Mouse (Mus musculus) kidney, embryonic 16.5 days (tissue): ENCODE measurements around the gene Hes2. TPM values are rescaled to one million over a fixed set of nuclear protein-coding genes. Genes with fewer than 3 reads are reported as not detected.

Experiments used
- ATAC-seq: fragments of 200-750 bp; cut with Nextera tagmentation; 2 replicates; pipeline ENCODE4 v1.8.0; 2017; ENCODE audit warnings: moderate TSS enrichment; ENCODE audit not compliant: low FRiP score, low TSS enrichment
- H3K27ac ChIP-seq: fragments of 300-500 bp; sonication (generic); 2 replicates; pipeline ENCODE4 v1.5.1; 2014; ENCODE audit warnings: low read length
- H3K27me3 ChIP-seq: fragments of 300-500 bp; sonication (generic); 2 replicates; pipeline ENCODE4 v1.6.1; 2014; ENCODE audit warnings: low read length, control low read depth, mixed read lengths; ENCODE audit not compliant: insufficient read depth
- H3K36me3 ChIP-seq: fragments of 300-500 bp; sonication (generic); 2 replicates; pipeline ENCODE4 v1.6.1; 2014; ENCODE audit warnings: low read length, control low read depth, mixed read lengths; ENCODE audit not compliant: insufficient read depth
- H3K4me1 ChIP-seq: fragments of 300-500 bp; sonication (generic); 2 replicates; pipeline ENCODE4 v1.6.1; 2014; ENCODE audit warnings: low read length, control low read depth, mixed read lengths; ENCODE audit not compliant: insufficient read depth
- H3K4me2 ChIP-seq: fragments of 300-500 bp; sonication (generic); replicated peaks from 2 replicates; pipeline ENCODE4 v1.6.1; 2014; ENCODE audit warnings: low read depth, low read length
- H3K4me3 ChIP-seq: fragments of 300-500 bp; sonication (generic); 2 replicates; pipeline ENCODE4 v1.5.1; 2014; ENCODE audit warnings: mild to moderate bottlenecking, low read length
- H3K9ac ChIP-seq: fragments of 300-500 bp; sonication (generic); replicated peaks from 2 replicates; pipeline ENCODE4 v1.6.1; 2014; ENCODE audit warnings: low read length
- H3K9me3 ChIP-seq: fragments of 300-500 bp; sonication (generic); 2 replicates; pipeline ENCODE4 v1.6.1; 2016; ENCODE audit warnings: low read length, control low read depth
- WGBS: fragments of 180-500 bp; shearing (Covaris S2); extraction: QIAGEN DNeasy Blood & Tissue Kit; methylation state at CpG from one replicate; pipeline ENCODE4 v1.1.7; 2014; 5-methylcytosine and 5-hydroxymethylcytosine counted together
- polyA plus RNA-seq: library from polyadenylated mRNA; unstranded; fragments of >200 nt; fragmentation: Nextera tagmentation; extraction: Ambion mirVana; gene quantifications from 2 replicates; pipeline ENCODE4 v1.2.1, GENCODE M21; 2015

Gene Hes2
- polyA plus RNA-seq, 1 experiment from 2014 or later = 0.14 TPM

DNA sequence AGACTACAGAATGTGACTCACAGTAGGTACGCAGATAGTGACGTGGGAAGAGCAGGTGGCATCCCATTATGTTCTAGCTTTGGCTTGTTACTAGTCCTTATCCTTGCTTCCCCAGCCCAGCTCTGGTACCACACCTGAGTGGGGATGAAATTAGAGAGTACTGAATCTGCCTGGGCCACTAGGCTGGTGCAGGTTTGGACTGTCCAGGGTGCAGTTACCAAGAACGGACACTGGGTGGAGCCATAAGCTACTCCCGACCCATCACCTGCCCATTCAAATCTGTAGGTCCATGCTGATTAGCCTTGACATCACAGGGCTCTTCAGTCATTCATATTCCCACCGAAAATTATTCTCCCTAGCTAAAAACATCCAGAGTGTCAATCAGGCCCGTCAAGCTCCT lies 18.2 kb upstream of the Hes2 start:
- Histone ChIP-seq H3K4me1 (peaks cover 14% of the 10 kb centered on the region), H3K9ac (no peak overlapping the region), H3K9me3 (no peaks in the 10 kb centered on the region), H3K27me3 (0 out of 2 replicates have a peak, but pooled peaks cover 3% of the 10 kb centered on the region), H3K4me2 (no peak overlapping the region), H3K36me3 (no peaks in the 10 kb centered on the region), H3K4me3 (no peak overlapping the region), H3K27ac (no peak overlapping the region)
- WGBS = 30% methylated on average over 6 of the region's 6 CpGs
- no peak for ATAC-seq

DNA sequence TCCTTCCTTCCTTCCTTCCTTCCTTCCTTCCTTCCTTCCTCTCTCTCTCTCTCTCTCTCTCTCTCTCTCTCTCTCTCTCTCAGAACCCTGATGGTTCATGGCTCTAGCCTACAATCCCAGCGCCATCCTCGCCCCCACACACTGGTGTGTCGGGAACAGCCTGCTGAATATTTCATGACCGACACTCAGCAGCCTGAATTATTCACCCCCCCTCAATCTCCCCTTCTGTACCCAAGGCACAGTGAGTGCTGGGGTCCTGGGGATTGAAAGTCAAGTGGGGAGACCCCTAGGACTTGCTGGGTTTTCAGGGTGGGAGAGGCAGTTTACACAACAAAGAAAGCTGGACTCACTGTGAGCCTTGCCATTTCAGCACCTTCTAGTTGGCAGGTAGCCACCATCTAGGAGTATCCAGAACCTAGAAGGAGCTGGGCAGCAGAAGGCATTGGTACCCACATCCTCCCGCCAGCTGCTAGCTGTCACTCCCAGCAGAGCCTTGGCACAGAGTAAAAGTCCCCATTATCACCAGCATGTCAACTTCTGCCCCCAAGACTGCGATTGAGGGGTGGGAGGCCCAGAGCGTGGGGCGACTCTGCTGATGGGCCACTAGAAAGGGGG lies 17.0 kb upstream of the Hes2 start:
- no peak overlapping the region for H3K9ac ChIP-seq
- H3K36me3 ChIP-seq = no peaks in the 10 kb centered on the region
- no peak overlapping the region for H3K27ac ChIP-seq
- H3K9me3 ChIP-seq = no peaks in the 10 kb centered on the region
- H3K27me3 ChIP-seq = 0 out of 2 replicates have a peak, but pooled peaks cover 3% of the 10 kb centered on the region
- no peak overlapping the region for H3K4me3 ChIP-seq
- 67% methylated on average over 8 of the region's 8 CpGs for WGBS
- ATAC-seq = no peak
- no peak overlapping the region for H3K4me2 ChIP-seq
- peaks cover 26% of the 10 kb centered on the region for H3K4me1 ChIP-seq

DNA sequence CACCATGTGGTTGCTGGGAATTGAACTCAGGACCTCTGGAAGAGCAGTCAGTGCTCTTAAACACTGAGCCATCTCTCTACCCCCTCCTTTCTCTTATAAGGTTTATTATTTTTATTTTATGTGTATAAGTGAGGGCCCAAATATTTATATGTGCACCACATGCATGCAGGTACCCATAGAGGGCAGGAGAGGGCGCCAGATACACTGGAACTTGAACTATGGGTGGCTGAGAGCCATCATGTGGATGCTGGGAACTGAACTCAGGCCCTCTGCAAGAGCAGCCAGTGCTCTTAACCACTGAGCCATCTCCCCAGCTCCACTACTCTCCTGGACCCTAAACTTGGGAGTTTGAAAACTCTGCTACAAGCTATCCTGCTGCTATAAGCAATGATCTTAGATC lies 15.0 kb upstream of the Hes2 start:
- H3K27ac ChIP-seq = no peak overlapping the region
- H3K4me3 ChIP-seq = no peak overlapping the region
- H3K4me1 ChIP-seq = peaks cover 30% of the 10 kb centered on the region
- no peaks in the 10 kb centered on the region for H3K9me3 ChIP-seq
- ATAC-seq = no peak
- H3K9ac ChIP-seq = no peak overlapping the region
- WGBS = 56% methylated on average over 1 of the region's 1 CpGs
- H3K27me3 ChIP-seq = 0 out of 2 replicates have a peak, but pooled peaks cover 3% of the 10 kb centered on the region
- H3K4me2 ChIP-seq = no peak overlapping the region
- no peaks in the 10 kb centered on the region for H3K36me3 ChIP-seq

DNA sequence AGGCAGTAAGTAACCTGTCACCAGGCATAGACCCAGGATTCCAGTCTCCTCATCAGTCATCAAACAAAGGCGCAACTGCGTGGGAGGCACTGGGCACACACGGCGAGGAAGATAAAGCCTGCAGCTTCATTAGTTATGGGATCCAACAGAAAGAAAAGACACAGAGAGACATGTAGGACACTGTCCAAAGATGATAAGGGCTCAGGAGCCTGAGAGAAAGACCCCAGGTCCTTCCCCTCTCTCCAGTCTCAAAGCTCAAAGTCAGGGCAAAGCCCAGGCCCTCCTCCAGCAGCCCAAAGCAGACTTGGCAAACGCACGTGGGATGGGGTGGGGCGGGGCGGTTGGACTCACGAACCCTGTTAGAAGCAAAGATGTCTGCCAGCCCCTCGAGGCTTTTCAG lies 13.2 kb upstream of the Hes2 start:
- H3K36me3 ChIP-seq = no peaks in the 10 kb centered on the region
- ATAC-seq = no peak
- H3K9ac ChIP-seq = no peak overlapping the region
- no peak overlapping the region for H3K4me2 ChIP-seq
- peaks cover 25% of the 10 kb centered on the region for H3K4me1 ChIP-seq
- H3K4me3 ChIP-seq = no peak overlapping the region
- H3K9me3 ChIP-seq = no peaks in the 10 kb centered on the region
- WGBS = 29% methylated on average over 10 of the region's 10 CpGs
- peak overlapping the region; percentile 86 for H3K27ac ChIP-seq
- peaks cover 10% of the 10 kb centered on the region; the same call in 1 of the 2 replicates for H3K27me3 ChIP-seq

DNA sequence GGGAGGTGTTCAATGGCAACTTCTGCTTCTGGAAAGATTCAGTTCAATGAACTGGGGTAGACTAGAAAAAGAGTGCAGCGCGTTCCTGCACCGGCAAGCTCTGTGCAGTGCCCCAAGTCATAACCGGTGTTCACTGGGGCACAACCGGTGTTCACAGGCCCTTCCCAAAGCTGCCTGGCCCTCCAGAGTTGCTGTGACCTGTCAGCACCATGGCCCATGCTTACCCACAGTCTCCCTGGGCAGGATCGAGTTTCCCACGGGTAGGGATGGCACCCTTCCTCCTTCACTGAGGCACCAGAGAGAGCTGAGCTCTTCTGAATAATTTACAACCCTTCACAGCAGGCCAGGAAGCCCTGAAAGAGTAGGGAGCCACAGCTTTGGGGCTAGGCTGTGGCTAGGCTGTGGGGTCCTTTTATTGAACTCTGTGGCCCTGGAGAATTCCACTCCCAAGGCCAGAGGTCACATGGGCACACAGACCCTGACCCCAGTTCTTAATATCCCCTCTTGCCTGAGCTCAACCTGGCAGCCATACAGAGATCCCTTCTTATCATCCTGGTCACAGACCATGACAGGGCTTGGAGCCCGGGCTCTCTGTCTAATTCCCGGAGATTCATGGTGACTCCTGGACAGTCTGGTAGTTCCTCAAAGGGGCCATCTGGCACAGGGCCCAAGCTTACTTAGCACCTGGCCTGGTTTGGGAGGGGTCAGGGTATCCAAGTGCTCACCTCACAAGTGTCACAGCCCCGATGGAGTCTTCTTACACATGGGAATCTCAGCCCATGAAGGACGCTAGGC lies 12.4 kb upstream of the Hes2 start:
- peak overlapping the region; percentile 86 for H3K27ac ChIP-seq

DNA sequence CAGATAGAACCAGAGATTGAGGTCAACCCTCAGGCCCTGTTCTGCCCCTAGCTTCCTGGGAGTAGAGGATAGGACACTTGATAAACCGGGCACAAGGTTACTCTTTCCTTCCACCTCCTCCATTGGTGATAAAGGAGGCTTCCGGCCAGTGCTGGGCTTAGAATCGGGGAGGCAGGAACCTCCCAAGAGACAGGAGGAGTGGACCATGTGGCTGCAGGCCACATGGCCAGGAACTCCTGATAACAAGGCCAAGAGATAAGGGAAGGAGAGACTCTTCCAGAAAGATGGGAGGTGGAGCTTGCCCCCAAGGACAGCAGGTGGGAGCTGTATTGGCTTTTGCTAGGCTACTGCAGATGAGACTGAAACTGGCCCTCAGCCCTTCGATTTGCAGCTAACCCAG lies 8.1 kb upstream of the Hes2 start:
- no peaks in the 10 kb centered on the region for H3K9me3 ChIP-seq
- no peak overlapping the region for H3K4me3 ChIP-seq
- no peak overlapping the region for H3K9ac ChIP-seq
- no peak overlapping the region for H3K4me2 ChIP-seq
- no peak overlapping the region for H3K27ac ChIP-seq
- peaks cover 28% of the 10 kb centered on the region for H3K4me1 ChIP-seq
- WGBS = 70% methylated on average over 4 of the region's 4 CpGs
- peaks cover 31% of the 10 kb centered on the region for H3K27me3 ChIP-seq
- no peaks in the 10 kb centered on the region for H3K36me3 ChIP-seq
- ATAC-seq = no peak

More for the DNA sequence above, 12.4 kb upstream of the Hes2 start:
- no peak overlapping the region; the same call in 1 of the 2 replicates for H3K9ac ChIP-seq
- no peak overlapping the region for H3K4me2 ChIP-seq
- ATAC-seq = peak; percentile 90
- H3K9me3 ChIP-seq = no peaks in the 10 kb centered on the region
- H3K4me3 ChIP-seq = no peak overlapping the region
- H3K4me1 ChIP-seq = peaks cover 25% of the 10 kb centered on the region
- H3K27me3 ChIP-seq = peaks cover 15% of the 10 kb centered on the region
- WGBS = 20% methylated on average over 11 of the region's 11 CpGs
- no peaks in the 10 kb centered on the region for H3K36me3 ChIP-seq

DNA sequence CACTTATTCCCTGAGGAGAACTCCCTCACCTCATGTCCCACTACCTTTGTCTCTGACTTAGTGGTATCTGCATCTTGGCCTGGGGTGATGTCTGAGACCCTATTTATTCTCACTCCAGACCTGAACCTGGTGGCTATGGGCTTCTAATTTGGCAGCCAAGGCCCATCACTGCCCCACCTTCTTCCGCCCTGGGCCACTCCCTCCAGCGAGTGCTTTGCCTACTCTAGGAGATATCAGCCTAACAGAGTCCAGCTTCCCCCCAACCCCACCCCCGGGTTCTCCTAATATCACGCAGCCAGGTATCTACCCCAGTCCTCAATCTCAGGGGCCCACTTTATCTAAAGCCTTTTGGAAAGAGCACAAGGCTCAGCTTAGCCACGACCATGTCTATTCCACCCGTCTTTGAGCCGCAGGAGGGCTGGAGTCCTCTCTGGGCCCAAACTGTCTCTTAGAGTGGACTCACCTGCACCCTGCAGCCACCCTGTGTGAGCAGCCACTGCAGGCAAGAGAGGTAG lies 7.2 kb upstream of the Hes2 start:
- Histone ChIP-seq H3K27me3 (peaks cover 31% of the 10 kb centered on the region), H3K36me3 (no peaks in the 10 kb centered on the region), H3K9ac (peak overlapping the region; percentile 67), H3K4me1 (peaks cover 18% of the 10 kb centered on the region), H3K4me2 (peak overlapping the region; percentile 81), H3K9me3 (no peaks in the 10 kb centered on the region), H3K27ac (no peak overlapping the region), H3K4me3 (peak overlapping the region; percentile 56)
- 25% methylated on average over 7 of the region's 7 CpGs for WGBS
- no peak for ATAC-seq

DNA sequence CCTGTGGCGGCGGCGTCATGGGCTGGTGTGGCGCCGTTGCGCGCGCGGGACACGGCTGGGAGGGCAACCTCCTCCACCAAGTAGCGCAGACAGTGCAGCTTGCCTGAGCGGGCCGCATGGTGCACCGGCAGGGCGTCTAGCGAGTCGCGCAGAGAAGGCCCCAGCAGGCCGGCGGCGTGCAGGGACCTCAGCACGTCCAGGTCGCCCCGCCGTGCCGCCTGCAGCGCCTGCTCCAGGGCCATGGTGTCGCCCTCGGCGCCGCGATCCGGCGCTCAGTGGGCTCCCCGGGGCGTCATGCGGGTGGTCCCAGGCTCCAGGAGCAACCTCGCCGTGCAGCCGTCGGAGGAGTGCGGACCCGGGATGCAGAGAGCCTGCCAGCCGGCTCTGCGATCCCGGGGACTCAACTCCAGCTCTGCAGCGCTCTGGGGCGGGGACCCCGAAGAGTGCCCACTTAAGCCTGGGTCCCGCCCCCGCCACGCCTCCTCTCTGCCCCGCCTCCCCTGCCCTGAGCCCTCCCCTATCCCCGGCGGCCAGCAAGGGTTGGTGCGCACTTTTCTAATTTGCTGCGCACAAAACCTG lies 6.6 kb upstream of the Hes2 start, which contains the start of gene Espn:
Espn (minus strand) TSS at position 406 of the 579 bp plus-strand sequence.
- no peaks in the 10 kb centered on the region for H3K36me3 ChIP-seq
- H3K4me2 ChIP-seq = peak within 1 kb of the TSS; percentile 81
- H3K27ac ChIP-seq = no peak within 1 kb of the TSS
- peak within 1 kb of the TSS; percentile 56 for H3K4me3 ChIP-seq
- H3K9ac ChIP-seq = peak within 1 kb of the TSS; percentile 67
- H3K9me3 ChIP-seq = no peaks in the 10 kb centered on the region
- H3K4me1 ChIP-seq = peaks cover 13% of the 10 kb centered on the region
- WGBS = under 1% methylated on average over 57 of the region's 57 CpGs
- peak; percentile 88 for ATAC-seq
- peaks cover 34% of the 10 kb centered on the region for H3K27me3 ChIP-seq

DNA sequence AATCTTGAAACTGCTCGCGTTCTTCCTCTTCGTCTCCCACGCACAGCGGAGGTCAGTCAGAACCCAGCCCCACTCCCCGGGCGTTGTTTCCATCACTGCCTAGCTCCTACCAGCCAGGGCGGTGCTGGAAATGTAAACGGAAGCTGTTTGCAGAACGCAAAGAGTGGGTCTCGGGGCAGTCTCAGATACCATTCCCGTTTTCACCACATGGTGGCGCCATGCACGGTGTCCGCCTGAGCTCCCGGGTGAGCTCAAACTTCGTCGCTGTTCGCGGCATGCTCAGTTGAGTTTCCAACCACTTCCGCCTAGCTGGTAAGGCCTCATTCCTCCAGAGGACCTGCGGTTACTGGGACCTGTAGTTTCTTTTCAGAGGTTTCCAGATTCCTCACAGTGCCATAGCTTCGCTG lies 4.9 kb upstream of the Hes2 start:
- Histone ChIP-seq H3K9ac (no peak overlapping the region), H3K36me3 (no peaks in the 10 kb centered on the region), H3K27ac (no peak overlapping the region), H3K4me3 (peak overlapping the region; percentile 17), H3K4me1 (peaks cover 16% of the 10 kb centered on the region), H3K9me3 (no peaks in the 10 kb centered on the region), H3K4me2 (peak overlapping the region; percentile 38), H3K27me3 (peaks cover 52% of the 10 kb centered on the region)
- peak; percentile 31 for ATAC-seq
- WGBS = under 1% methylated on average over 23 of the region's 23 CpGs
